Mouse (Mus musculus): ENCODE measurements around the gene Gprc5c.

GRCm38 (mm10) chr11:114907567-114907966 lies 56.6 kb downstream of the Gprc5c start:
- TF ChIP-seq CTCF (IDR thresholded peaks at IDR 0.05), result no peak
- TF ChIP-seq EP300 (IDR thresholded peaks at IDR 0.05), result no peak

Measured in lung, postnatal 0 days (tissue).